Mouse (Mus musculus) kidney, embryonic 16.5 days (tissue): ENCODE measurements around the gene Rabep2. TPM values are rescaled to one million over a fixed set of nuclear protein-coding genes. Genes with fewer than 3 reads are reported as not detected.

ENCODE experiments used
- ATAC-seq: fragments of 200-750 bp; cut with Nextera tagmentation; 2 replicates; pipeline ENCODE4 v1.8.0; 2017; ENCODE audit warnings: moderate TSS enrichment; ENCODE audit not compliant: low FRiP score, low TSS enrichment
- H3K27ac ChIP-seq: fragments of 300-500 bp; sonication (generic); 2 replicates; pipeline ENCODE4 v1.5.1; 2014; ENCODE audit warnings: low read length
- H3K27me3 ChIP-seq: fragments of 300-500 bp; sonication (generic); 2 replicates; pipeline ENCODE4 v1.6.1; 2014; ENCODE audit warnings: low read length, control low read depth, mixed read lengths; ENCODE audit not compliant: insufficient read depth
- H3K36me3 ChIP-seq: fragments of 300-500 bp; sonication (generic); 2 replicates; pipeline ENCODE4 v1.6.1; 2014; ENCODE audit warnings: low read length, control low read depth, mixed read lengths; ENCODE audit not compliant: insufficient read depth
- H3K4me1 ChIP-seq: fragments of 300-500 bp; sonication (generic); 2 replicates; pipeline ENCODE4 v1.6.1; 2014; ENCODE audit warnings: low read length, control low read depth, mixed read lengths; ENCODE audit not compliant: insufficient read depth
- H3K4me2 ChIP-seq: fragments of 300-500 bp; sonication (generic); replicated peaks from 2 replicates; pipeline ENCODE4 v1.6.1; 2014; ENCODE audit warnings: low read depth, low read length
- H3K4me3 ChIP-seq: fragments of 300-500 bp; sonication (generic); 2 replicates; pipeline ENCODE4 v1.5.1; 2014; ENCODE audit warnings: mild to moderate bottlenecking, low read length
- H3K9ac ChIP-seq: fragments of 300-500 bp; sonication (generic); replicated peaks from 2 replicates; pipeline ENCODE4 v1.6.1; 2014; ENCODE audit warnings: low read length
- H3K9me3 ChIP-seq: fragments of 300-500 bp; sonication (generic); 2 replicates; pipeline ENCODE4 v1.6.1; 2016; ENCODE audit warnings: low read length, control low read depth
- WGBS: fragments of 180-500 bp; shearing (Covaris S2); extraction: QIAGEN DNeasy Blood & Tissue Kit; methylation state at CpG from one replicate; pipeline ENCODE4 v1.1.7; 2014; 5-methylcytosine and 5-hydroxymethylcytosine counted together
- polyA plus RNA-seq: library from polyadenylated mRNA; unstranded; fragments of >200 nt; fragmentation: Nextera tagmentation; extraction: Ambion mirVana; gene quantifications from 2 replicates; pipeline ENCODE4 v1.2.1, GENCODE M21; 2015

The Rabep2 gene
- polyA plus RNA-seq, 1 experiment from 2014 or later, result 39.0 TPM

DNA sequence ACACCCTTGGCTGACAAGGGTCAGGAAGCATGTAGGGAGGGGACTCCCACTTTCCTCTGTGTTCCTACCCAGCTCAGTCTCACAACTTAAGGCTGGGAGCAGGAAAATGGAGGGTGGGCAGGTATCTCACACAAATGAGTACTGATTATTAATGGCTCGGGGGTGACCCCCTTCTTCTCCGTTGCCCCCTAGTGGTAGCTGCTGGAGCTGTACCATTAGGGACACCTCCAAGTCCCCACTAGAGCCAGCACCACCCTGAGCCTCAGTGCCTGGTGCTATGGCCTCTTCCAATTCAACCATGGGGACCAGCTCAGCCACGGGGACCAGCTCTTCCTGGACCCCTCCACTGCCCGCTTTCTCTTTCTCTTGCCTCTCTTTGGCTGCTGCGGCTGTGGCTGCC is 38.7 kb downstream of the Rabep2 start:
- Histone ChIP-seq H3K4me2 (no peak overlapping the region), H3K4me1 (peaks cover 17% of the 10 kb centered on the region), H3K27ac (no peak overlapping the region), H3K9ac (no peak overlapping the region), H3K9me3 (no peaks in the 10 kb centered on the region), H3K27me3 (no peaks in the 10 kb centered on the region), H3K36me3 (peaks cover 53% of the 10 kb centered on the region), H3K4me3 (no peak overlapping the region)
- no peak for ATAC-seq
- WGBS, result 64% methylated on average over 5 of the region's 5 CpGs

DNA sequence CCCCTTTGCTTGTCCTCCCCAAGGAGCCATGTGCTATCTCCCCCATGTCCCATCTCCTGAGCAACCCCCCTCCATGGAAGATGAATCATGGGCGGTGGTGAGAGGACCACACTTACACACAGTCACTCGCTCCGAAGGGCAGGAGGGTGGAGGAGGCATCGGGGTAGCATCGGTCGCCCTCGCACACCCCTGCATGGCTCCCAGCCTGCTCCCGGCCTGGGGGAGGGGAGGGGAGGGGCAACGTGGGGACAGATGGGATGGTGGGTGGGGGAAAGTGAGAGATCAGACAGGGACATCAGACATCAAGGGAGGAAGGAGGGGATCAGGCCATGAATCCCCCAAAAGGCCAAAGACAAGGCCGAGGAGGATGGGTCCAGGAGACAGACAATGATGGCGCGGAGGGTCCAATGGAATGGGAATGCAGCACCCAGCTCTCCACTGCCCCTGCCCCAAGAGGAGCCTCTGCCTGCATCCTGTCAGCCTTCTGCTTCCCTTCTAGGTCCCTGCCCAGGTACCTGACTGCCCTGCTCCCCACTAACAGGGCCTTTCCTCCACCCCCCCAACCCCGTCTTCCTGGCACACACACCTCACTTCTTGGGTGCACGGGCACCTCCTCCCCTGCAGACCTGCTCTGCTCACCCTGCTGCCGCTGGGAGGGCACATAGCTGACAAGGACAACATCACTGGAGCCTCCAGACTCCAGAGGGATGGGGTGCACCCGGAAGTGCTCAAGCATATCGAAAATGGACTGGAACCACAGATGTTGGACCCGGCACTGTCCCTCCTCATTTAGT is 39.5 kb downstream of the Rabep2 start:
- H3K27ac ChIP-seq, result no peak overlapping the region
- H3K4me1 ChIP-seq, result peaks cover 15% of the 10 kb centered on the region
- H3K27me3 ChIP-seq, result no peaks in the 10 kb centered on the region
- peaks cover 53% of the 10 kb centered on the region for H3K36me3 ChIP-seq
- H3K9ac ChIP-seq, result no peak overlapping the region
- WGBS, result 90% methylated on average over 17 of the region's 18 CpGs
- no peak overlapping the region for H3K4me3 ChIP-seq
- ATAC-seq, result no peak
- H3K4me2 ChIP-seq, result no peak overlapping the region
- H3K9me3 ChIP-seq, result no peaks in the 10 kb centered on the region

DNA sequence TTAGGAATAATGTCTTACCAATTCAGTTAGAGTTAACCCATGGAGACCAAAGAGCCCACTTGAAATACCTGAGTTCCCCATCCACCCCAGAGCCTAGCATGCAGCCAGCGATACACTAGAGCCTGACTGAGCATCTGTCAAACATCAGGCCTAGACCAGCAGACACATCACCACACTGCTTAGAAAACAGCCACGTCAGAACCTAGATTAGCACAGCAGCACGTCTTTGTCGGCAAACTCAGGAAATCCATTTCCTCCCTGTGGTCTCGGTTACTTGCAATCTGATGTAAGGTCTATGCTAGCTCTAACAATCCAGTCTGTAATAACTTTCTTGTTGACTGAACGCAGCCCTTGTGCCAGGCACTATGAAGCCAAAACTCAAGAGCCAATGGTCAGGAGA is 41.5 kb downstream of the Rabep2 start:
- Histone ChIP-seq H3K9ac (no peak overlapping the region), H3K36me3 (peaks cover 53% of the 10 kb centered on the region), H3K4me3 (no peak overlapping the region), H3K27ac (no peak overlapping the region), H3K9me3 (no peaks in the 10 kb centered on the region), H3K4me2 (no peak overlapping the region), H3K27me3 (no peaks in the 10 kb centered on the region), H3K4me1 (peaks cover 11% of the 10 kb centered on the region)
- no peak for ATAC-seq
- 76% methylated on average over 6 of the region's 6 CpGs for WGBS

DNA sequence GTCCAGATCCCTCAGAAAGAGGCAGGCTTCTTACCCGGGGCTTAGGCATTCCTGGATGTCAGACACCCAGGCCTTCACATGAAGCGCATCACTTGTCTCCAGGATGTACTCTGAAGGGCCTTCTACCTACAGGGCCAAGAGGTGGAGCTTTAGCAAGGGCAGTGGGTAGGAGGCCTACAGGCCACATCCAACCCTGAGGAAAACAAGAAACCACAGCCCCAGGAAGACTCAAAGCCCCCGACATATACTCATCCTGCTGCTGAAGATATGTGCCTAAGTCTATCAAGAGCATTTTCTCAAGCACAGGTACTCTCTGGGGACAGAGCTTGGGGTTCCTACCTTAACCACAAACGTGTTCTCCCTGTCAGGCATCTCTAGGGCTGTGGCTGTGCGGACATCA is 42.8 kb downstream of the Rabep2 start:
- 91% methylated on average over 5 of the region's 5 CpGs for WGBS
- no peak for ATAC-seq
- H3K9me3 ChIP-seq, result no peaks in the 10 kb centered on the region
- no peak overlapping the region for H3K4me3 ChIP-seq
- H3K4me1 ChIP-seq, result peaks cover 20% of the 10 kb centered on the region
- H3K4me2 ChIP-seq, result no peak overlapping the region
- no peak overlapping the region for H3K27ac ChIP-seq
- H3K27me3 ChIP-seq, result no peaks in the 10 kb centered on the region
- H3K9ac ChIP-seq, result no peak overlapping the region
- peaks cover 53% of the 10 kb centered on the region for H3K36me3 ChIP-seq

DNA sequence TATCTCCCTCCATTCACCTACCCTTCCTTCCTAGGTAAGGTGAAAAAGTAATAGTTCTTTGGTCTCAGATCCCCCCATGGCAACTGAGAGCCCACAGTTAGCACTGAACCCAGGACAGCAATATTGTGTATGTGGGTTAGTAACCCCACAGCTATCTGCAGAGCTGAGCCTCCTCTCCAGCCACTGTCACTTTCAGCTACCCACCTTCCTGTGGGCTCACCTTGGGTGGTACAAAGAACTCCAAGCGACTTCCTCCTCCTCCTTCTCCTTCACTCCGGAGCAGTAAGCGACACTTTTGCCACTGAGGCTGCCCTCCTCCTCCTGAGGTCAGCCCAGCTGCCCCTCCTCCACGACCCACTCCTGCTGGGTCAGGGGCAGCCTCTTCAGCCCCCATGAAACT is 43.3 kb downstream of the Rabep2 start:
- peaks cover 20% of the 10 kb centered on the region for H3K4me1 ChIP-seq
- H3K27me3 ChIP-seq, result no peaks in the 10 kb centered on the region
- H3K27ac ChIP-seq, result no peak overlapping the region
- H3K4me3 ChIP-seq, result no peak overlapping the region
- ATAC-seq, result no peak
- no peaks in the 10 kb centered on the region for H3K9me3 ChIP-seq
- H3K4me2 ChIP-seq, result no peak overlapping the region
- peaks cover 50% of the 10 kb centered on the region for H3K36me3 ChIP-seq
- H3K9ac ChIP-seq, result no peak overlapping the region
- 67% methylated on average over 4 of the region's 4 CpGs for WGBS

DNA sequence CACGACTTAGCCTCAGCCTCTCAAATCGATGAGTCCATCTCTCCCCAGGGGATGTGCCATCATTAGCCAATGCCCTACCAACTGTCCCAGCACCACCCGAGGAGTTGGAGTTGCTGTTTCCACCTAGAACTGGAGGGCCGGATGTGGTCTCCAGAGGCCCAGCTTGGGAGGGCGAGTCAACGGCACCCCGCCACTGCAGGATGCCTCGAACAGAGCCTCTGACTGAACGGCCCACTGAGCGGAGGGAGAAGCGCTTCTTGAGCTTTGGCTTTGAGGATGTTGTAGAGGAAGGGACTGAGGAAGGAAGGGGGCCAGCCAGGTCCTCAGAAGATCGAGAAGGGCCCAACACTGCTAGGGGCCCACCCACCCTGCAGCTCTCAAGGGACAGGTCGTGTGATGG is 43.7 kb downstream of the Rabep2 start:
- H3K27me3 ChIP-seq, result no peaks in the 10 kb centered on the region
- 81% methylated on average over 13 of the region's 13 CpGs for WGBS
- peaks cover 45% of the 10 kb centered on the region for H3K36me3 ChIP-seq

DNA sequence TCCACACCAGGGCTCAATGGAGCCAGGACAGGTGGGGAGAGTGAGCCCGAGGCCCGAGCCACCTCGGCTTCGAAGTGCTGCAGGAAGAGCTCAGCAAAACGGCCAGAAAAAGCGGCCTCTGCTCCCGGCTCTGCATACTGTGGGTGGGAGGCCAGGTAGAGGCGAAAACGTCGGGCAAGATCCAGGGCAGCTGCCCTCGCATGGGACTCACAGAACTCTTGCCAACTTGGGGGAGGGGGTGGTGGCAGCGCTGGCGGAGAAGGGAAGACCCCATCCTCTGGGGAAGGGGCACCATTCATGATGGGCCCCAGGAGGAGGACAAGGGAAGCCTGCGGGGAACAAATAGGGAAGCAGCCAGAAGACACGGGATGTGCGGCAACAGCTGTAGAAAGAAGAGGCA is 44.2 kb downstream of the Rabep2 start:
- H3K27ac ChIP-seq, result no peak overlapping the region
- peaks cover 20% of the 10 kb centered on the region for H3K4me1 ChIP-seq
- 93% methylated on average over 16 of the region's 16 CpGs for WGBS
- H3K9ac ChIP-seq, result no peak overlapping the region
- no peak overlapping the region for H3K4me2 ChIP-seq
- H3K9me3 ChIP-seq, result no peaks in the 10 kb centered on the region
- ATAC-seq, result no peak
- peaks cover 41% of the 10 kb centered on the region for H3K36me3 ChIP-seq
- no peak overlapping the region for H3K4me3 ChIP-seq
- H3K27me3 ChIP-seq, result no peaks in the 10 kb centered on the region

More for the DNA sequence above, 43.7 kb downstream of the Rabep2 start:
- Histone ChIP-seq H3K9me3 (no peaks in the 10 kb centered on the region), H3K9ac (no peak overlapping the region), H3K4me1 (peaks cover 20% of the 10 kb centered on the region), H3K4me2 (no peak overlapping the region), H3K27ac (no peak overlapping the region), H3K4me3 (no peak overlapping the region)
- ATAC-seq, result no peak

DNA sequence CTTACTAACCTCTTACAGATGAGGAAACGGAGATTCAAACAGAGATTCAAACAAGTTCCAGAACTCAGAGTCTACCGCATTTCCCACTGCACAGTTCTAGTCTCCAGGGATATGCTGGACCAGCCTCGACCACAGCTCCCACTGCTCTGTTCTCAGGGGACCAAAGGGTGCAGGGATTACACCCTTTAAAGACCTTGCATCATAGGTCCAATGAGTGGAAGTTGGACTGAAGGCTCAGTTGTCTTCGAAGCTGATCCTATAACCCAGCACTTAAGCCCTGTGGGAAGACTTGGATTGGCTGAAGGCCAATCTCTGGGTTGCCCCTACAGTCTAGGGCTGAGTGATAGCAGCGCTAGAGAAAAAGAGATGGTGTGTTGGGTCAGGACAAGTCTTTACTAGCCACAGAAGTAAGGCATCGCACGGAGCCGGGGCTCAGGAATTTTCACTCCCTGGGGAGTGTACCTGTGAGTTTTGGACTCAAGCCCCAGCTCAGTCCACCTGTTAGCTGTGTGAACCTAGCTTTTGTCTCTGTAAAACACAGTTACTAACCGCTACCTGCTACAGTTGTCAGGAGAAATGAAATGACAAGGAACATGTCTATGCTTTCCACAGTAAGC is 45.0 kb downstream of the Rabep2 start:
- H3K4me3 ChIP-seq, result peak overlapping the region; percentile 91
- WGBS, result 84% methylated on average over 9 of the region's 9 CpGs
- H3K9ac ChIP-seq, result peak overlapping the region; percentile 97
- no peaks in the 10 kb centered on the region for H3K27me3 ChIP-seq
- peaks cover 32% of the 10 kb centered on the region for H3K36me3 ChIP-seq
- no peaks in the 10 kb centered on the region for H3K9me3 ChIP-seq
- no peak overlapping the region for H3K27ac ChIP-seq
- H3K4me2 ChIP-seq, result peak overlapping the region; percentile 85
- ATAC-seq, result no peak
- H3K4me1 ChIP-seq, result peaks cover 20% of the 10 kb centered on the region

DNA sequence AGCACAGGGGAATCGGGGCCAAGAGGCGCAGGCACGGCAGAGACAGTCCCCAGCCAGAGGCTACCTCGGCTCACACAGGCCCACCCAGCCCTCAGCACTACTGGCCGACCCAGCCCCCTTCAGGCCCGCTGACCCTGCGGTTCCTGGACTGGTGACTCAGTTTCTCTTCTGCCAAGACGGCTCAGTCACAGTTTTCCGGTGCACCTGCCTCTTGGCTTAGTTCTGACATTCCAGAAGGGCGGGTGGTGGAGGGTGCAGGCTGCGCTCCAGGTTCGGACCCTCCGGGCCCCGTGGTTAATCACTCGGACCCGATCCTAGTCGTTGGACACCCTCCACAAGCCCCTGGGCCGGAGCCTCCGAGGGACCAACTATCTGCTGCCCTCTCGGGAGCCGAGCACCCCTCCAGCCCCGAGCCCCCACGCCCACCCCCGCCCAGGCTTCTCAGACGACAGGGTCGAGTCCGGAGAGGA is 46.0 kb downstream of the Rabep2 start:
- peak overlapping the region; percentile 96 for H3K27ac ChIP-seq
- peaks cover 20% of the 10 kb centered on the region for H3K4me1 ChIP-seq
- H3K9ac ChIP-seq, result peak overlapping the region; percentile 97
- H3K4me2 ChIP-seq, result peak overlapping the region; percentile 85
- ATAC-seq, result peak; percentile 58
- H3K9me3 ChIP-seq, result no peaks in the 10 kb centered on the region
- H3K27me3 ChIP-seq, result no peaks in the 10 kb centered on the region
- H3K4me3 ChIP-seq, result peak overlapping the region; percentile 91
- WGBS, result under 1% methylated on average over 26 of the region's 27 CpGs
- peaks cover 23% of the 10 kb centered on the region for H3K36me3 ChIP-seq

DNA sequence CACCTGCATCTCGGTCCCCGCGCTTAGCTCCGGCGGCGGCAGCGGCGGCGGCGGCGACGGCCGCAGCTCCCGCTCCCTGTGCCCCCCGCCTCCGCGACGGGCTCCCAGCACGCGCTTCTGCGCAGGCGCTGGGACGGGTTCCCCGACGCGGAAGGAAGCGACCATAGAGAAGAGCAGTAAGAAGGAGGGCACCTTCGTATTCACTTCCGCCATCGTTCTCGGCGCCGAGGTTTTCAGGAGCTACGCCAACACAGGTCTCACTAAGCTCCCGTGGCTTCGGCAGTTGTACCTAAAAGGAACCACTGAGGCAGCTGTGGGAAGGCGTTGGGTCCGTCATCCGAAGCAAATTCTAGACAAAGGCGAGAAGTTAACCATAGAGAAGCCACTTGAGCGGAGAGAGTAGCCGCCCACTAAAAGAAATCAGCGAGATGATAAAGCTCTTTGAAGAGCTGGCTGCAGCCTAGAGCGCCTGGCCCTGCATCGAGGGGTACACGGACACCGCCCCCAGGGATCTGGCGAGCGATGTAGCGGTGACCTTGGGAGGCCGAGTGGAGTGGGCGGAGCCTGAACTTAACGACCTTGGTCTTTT is 46.5 kb downstream of the Rabep2 start, which contains the start of gene Sh2b1:
Sh2b1 (minus strand) TSS at position 432 of the 589 bp plus-strand sequence.
- H3K27ac ChIP-seq, result peak within 1 kb of the TSS; percentile 96
- ATAC-seq, result peak; percentile 92
- H3K4me2 ChIP-seq, result peak within 1 kb of the TSS; percentile 85
- no peaks in the 10 kb centered on the region for H3K9me3 ChIP-seq
- peak within 1 kb of the TSS; percentile 91 for H3K4me3 ChIP-seq
- H3K36me3 ChIP-seq, result peaks cover 17% of the 10 kb centered on the region
- peak within 1 kb of the TSS; percentile 97 for H3K9ac ChIP-seq
- H3K27me3 ChIP-seq, result no peaks in the 10 kb centered on the region
- WGBS, result under 1% methylated on average over 53 of the region's 53 CpGs
- H3K4me1 ChIP-seq, result peaks cover 20% of the 10 kb centered on the region
